Mouse (Mus musculus) heart, adult 2 months (tissue): ENCODE results near the gene 1700013G24Rik. TPM values are rescaled to one million over a fixed set of nuclear protein-coding genes. Genes with fewer than 3 reads are reported as not detected.

Experiments
- DNase-seq, 2 experiments: peaks; one replicate each; pipeline ENCODE4 v3.0.0; 2021
- H3K27ac ChIP-seq: fragments of 200-600 bp; 2 replicates; pipeline ENCODE4 v1.8.1; 2022
- H3K27me3 ChIP-seq: fragments of 200-500 bp; 2 replicates; pipeline ENCODE4 v1.6.1; 2012; ENCODE audit warnings: mild to moderate bottlenecking, low read length, inconsistent platforms, mixed read lengths; ENCODE audit not compliant: control insufficient read depth, insufficient read depth
- H3K36me3 ChIP-seq: fragments of 200-500 bp; 2 replicates; pipeline ENCODE4 v1.6.1; 2012; ENCODE audit warnings: low read length, inconsistent platforms; ENCODE audit not compliant: control insufficient read depth, insufficient read depth
- H3K4me1 ChIP-seq: fragments of 200-500 bp; 2 replicates; pipeline ENCODE4 v1.6.1; 2011; ENCODE audit warnings: low read length; ENCODE audit not compliant: control insufficient read depth, insufficient read depth
- H3K4me3 ChIP-seq: fragments of 200-600 bp; 2 replicates; pipeline ENCODE4 v1.8.1; 2022
- H3K79me2 ChIP-seq: fragments of 200-500 bp; replicated peaks from 2 replicates; pipeline ENCODE4 v1.6.1; 2012; ENCODE audit warnings: mild to moderate bottlenecking, inconsistent platforms, low read length, moderate library complexity, mixed read lengths; ENCODE audit not compliant: control insufficient read depth, insufficient read depth
- H3K9ac ChIP-seq: fragments of 200-500 bp; 2 replicates; pipeline ENCODE4 v1.6.1; 2012; ENCODE audit warnings: low read depth, mild to moderate bottlenecking, control low read depth, inconsistent platforms, low read length, mixed read lengths
- CTCF ChIP-seq: fragments of 200-600 bp; IDR thresholded peaks from 2 replicates; pipeline ENCODE4 v1.8.1; 2022; ENCODE audit warnings: antibody characterized with exemption, mild to moderate bottlenecking, moderate library complexity
- EP300 ChIP-seq: fragments of 200-500 bp; IDR thresholded peaks from 2 replicates; pipeline ENCODE4 v1.6.1; 2011; ENCODE audit warnings: low read depth, low read length, control low read depth; ENCODE audit not compliant: insufficient read depth
- POLR2A ChIP-seq: fragments of 200-500 bp; IDR thresholded peaks from 2 replicates; pipeline ENCODE4 v1.6.1; 2011; ENCODE audit warnings: mild to moderate bottlenecking, low read depth, low read length, control low read depth; ENCODE audit not compliant: insufficient read depth
- WGBS: fragments of 180-500 bp; shearing (Covaris S2); methylation state at CpG from one replicate; pipeline ENCODE4 v1.1.7; 2018; 5-methylcytosine and 5-hydroxymethylcytosine counted together
- intact Hi-C: fragments of 180-260 bp; cut with DNase I; formaldehyde crosslinking; loops from one replicate; pipeline ENCODE4 v1.15.1; 2025
- polyA plus RNA-seq: library from polyadenylated mRNA; depleted of rRNA; stranded (reverse); fragments of >200 nt; gene quantifications from 2 replicates; pipeline ENCODE4 v1.2.3, GENCODE M21; 2012; rRNA removed
- total RNA-seq, 2 experiments: library from RNA; stranded (reverse); gene quantifications; 2 replicates each; pipeline ENCODE4 v1.2.3; 2021

Gene 1700013G24Rik
- total and polyA plus RNA-seq, 3 experiments, result 0.57 TPM; not detected in 2

- H3K27me3 ChIP-seq, result no peaks in the 10 kb centered on the region
- 39% methylated on average over 9 of the region's 9 CpGs for WGBS
- peaks cover 8% of the 10 kb centered on the region for H3K79me2 ChIP-seq
- peaks cover 12% of the 10 kb centered on the region for H3K36me3 ChIP-seq
- DNase-seq, result no peak
- peak overlapping the region; percentile 8; the same call in 1 of the 2 replicates for H3K4me3 ChIP-seq
- peaks cover 72% of the 10 kb centered on the region for H3K4me1 ChIP-seq
- intact Hi-C loops, result loop anchor here (1.0 kb wide), 2 partner anchors 21 to 34 kb away; no protein-coding TSS in a partner anchor
- peak overlapping the region; percentile 84 for H3K27ac ChIP-seq
- 0 out of 2 replicates have a peak, but pooled peaks have one; percentile 38 for TF ChIP-seq EP300
- no peak for TF ChIP-seq POLR2A
- no peak for TF ChIP-seq CTCF
- peak overlapping the region; percentile 37; the same call in 1 of the 2 replicates for H3K9ac ChIP-seq
Measured at GRCm38 (mm10) chr4:137498882-137499583, 45.9 kb downstream of the 1700013G24Rik start.

- Histone ChIP-seq H3K27ac (peak overlapping the region; percentile 69), H3K4me3 (no peak overlapping the region), H3K36me3 (peaks cover 8% of the 10 kb centered on the region), H3K9ac (peak overlapping the region; percentile 9; the same call in 1 of the 2 replicates), H3K79me2 (peaks cover 6% of the 10 kb centered on the region), H3K4me1 (peaks cover 64% of the 10 kb centered on the region), H3K27me3 (no peaks in the 10 kb centered on the region)
- intact Hi-C loops, result loop anchor here (2.0 kb wide), 1 partner anchor 57 kb away; no protein-coding TSS in a partner anchor
- WGBS, result 36% methylated on average over 12 of the region's 12 CpGs
- no peak for TF ChIP-seq CTCF
- TF ChIP-seq POLR2A, result no peak
- TF ChIP-seq EP300, result peak; percentile 28; the same call in 1 of the 2 replicates
- DNase-seq, result peak in 1 of 2 experiments; percentile 47
Measured at GRCm38 (mm10) chr4:137500149-137500548, 47.1 kb downstream of the 1700013G24Rik start.

GRCm38 (mm10) chr4:137500953-137501352, 47.9 kb downstream of the 1700013G24Rik start:
- H3K4me1 ChIP-seq, result peaks cover 62% of the 10 kb centered on the region
- H3K27me3 ChIP-seq, result no peaks in the 10 kb centered on the region
- peaks cover 6% of the 10 kb centered on the region for H3K79me2 ChIP-seq
- no peak for TF ChIP-seq CTCF
- no peak for TF ChIP-seq EP300
- TF ChIP-seq POLR2A, result no peak
- H3K27ac ChIP-seq, result peak overlapping the region; percentile 69
- H3K36me3 ChIP-seq, result peaks cover 8% of the 10 kb centered on the region
- no peak overlapping the region for H3K4me3 ChIP-seq
- WGBS, result 42% methylated on average over 5 of the region's 5 CpGs
- intact Hi-C loops, result loop anchor here (2.0 kb wide), 1 partner anchor 58 kb away; no protein-coding TSS in a partner anchor
- DNase-seq, result peak in 1 of 2 experiments; percentile 51
- peak overlapping the region; percentile 1; the same call in 1 of the 2 replicates for H3K9ac ChIP-seq

GRCm38 (mm10) chr4:137502183-137502582, 49.1 kb downstream of the 1700013G24Rik start:
- peaks cover 6% of the 10 kb centered on the region for H3K79me2 ChIP-seq
- intact Hi-C loops, result loop anchor here (2.0 kb wide), 1 partner anchor 23 kb away; no protein-coding TSS in a partner anchor
- 72% methylated on average over 10 of the region's 10 CpGs for WGBS
- no peak overlapping the region for H3K9ac ChIP-seq
- no peak overlapping the region for H3K4me3 ChIP-seq
- peak overlapping the region; percentile 33 for H3K27ac ChIP-seq
- peaks cover 8% of the 10 kb centered on the region for H3K36me3 ChIP-seq
- no peaks in the 10 kb centered on the region for H3K27me3 ChIP-seq
- TF ChIP-seq CTCF, result no peak
- TF ChIP-seq POLR2A, result no peak
- no peak for TF ChIP-seq EP300
- no peak for DNase-seq
- peaks cover 52% of the 10 kb centered on the region for H3K4me1 ChIP-seq

GRCm38 (mm10) chr4:137502801-137503200, 49.7 kb downstream of the 1700013G24Rik start:
- 31% methylated on average over 7 of the region's 7 CpGs for WGBS
- H3K9ac ChIP-seq, result peak overlapping the region; percentile 33; the same call in 1 of the 2 replicates
- intact Hi-C loops, result loop anchor here (2.0 kb wide), 1 partner anchor 22 kb away; no protein-coding TSS in a partner anchor

GRCm38 (mm10) chr4:137503509-137503971, 50.5 kb downstream of the 1700013G24Rik start:
- Histone ChIP-seq H3K4me3 (no peak overlapping the region), H3K4me1 (peaks cover 42% of the 10 kb centered on the region), H3K27ac (peak overlapping the region; percentile 43), H3K27me3 (no peaks in the 10 kb centered on the region), H3K79me2 (peaks cover 6% of the 10 kb centered on the region), H3K36me3 (peaks cover 8% of the 10 kb centered on the region), H3K9ac (peak overlapping the region; percentile 33)
- 32% methylated on average over 6 of the region's 6 CpGs for WGBS
- DNase-seq, result no peak
- intact Hi-C loops, result loop anchor here (2.0 kb wide), 1 partner anchor 21 kb away; no protein-coding TSS in a partner anchor
- TF ChIP-seq EP300, result no peak
- TF ChIP-seq POLR2A, result no peak
- no peak for TF ChIP-seq CTCF

More at GRCm38 (mm10) chr4:137502801-137503200, 49.7 kb downstream of the 1700013G24Rik start:
- H3K36me3 ChIP-seq, result peaks cover 8% of the 10 kb centered on the region
- TF ChIP-seq EP300 (no peak), CTCF (no peak), POLR2A (no peak)
- H3K27me3 ChIP-seq, result no peaks in the 10 kb centered on the region
- peaks cover 6% of the 10 kb centered on the region for H3K79me2 ChIP-seq
- DNase-seq, result peak in 1 of 2 experiments; percentile 45
- peaks cover 48% of the 10 kb centered on the region for H3K4me1 ChIP-seq
- H3K4me3 ChIP-seq, result no peak overlapping the region
- H3K27ac ChIP-seq, result peak overlapping the region; percentile 43

Other genes with a start within 250 kb of the 1700013G24Rik start
- gene Wnt4, start 175.8 kb upstream of the 1700013G24Rik start, total RNA-seq, result under 1 TPM; 0.23 to 0.25 TPM
- 0.26 and 0.47 TPM in 2 replicates for gene Wnt4, start 175.8 kb upstream of the 1700013G24Rik start, polyA plus RNA-seq
- 100 to 1,000 TPM; 136 to 137 TPM for gene Cdc42, start 95.6 kb upstream of the 1700013G24Rik start, total RNA-seq
- gene Cdc42, start 95.6 kb upstream of the 1700013G24Rik start, polyA plus RNA-seq, result 68.4 and 141 TPM in 2 replicates
- not detected for gene Cela3a, start 43.5 kb upstream of the 1700013G24Rik start, total RNA-seq
- gene Cela3a, start 43.5 kb upstream of the 1700013G24Rik start, polyA plus RNA-seq, result not detected in 2 replicates
- gene Cela3b, start 22.7 kb upstream of the 1700013G24Rik start, total RNA-seq, result not detected
- 0.32 TPM in 1 of 2 replicates, not detected in the other for gene Cela3b, start 22.7 kb upstream of the 1700013G24Rik start, polyA plus RNA-seq
- 100 to 1,000 TPM; 174 to 190 TPM for gene Hspg2, start 15.5 kb downstream of the 1700013G24Rik start, total RNA-seq
- gene Hspg2, start 15.5 kb downstream of the 1700013G24Rik start, polyA plus RNA-seq, result 86.7 and 114 TPM in 2 replicates
- not detected for gene Ldlrad2, start 121.3 kb downstream of the 1700013G24Rik start, total RNA-seq
- gene Ldlrad2, start 121.3 kb downstream of the 1700013G24Rik start, polyA plus RNA-seq, result not detected in 2 replicates
- gene Usp48, start 140.5 kb downstream of the 1700013G24Rik start, total RNA-seq, result 10 to 100 TPM; 30.0 to 37.6 TPM
- gene Usp48, start 140.5 kb downstream of the 1700013G24Rik start, polyA plus RNA-seq, result 29.7 and 49.1 TPM in 2 replicates
- gene Rap1gap, start 211.4 kb downstream of the 1700013G24Rik start, total RNA-seq, result 10 to 100 TPM; 14.7 to 15.6 TPM
- gene Rap1gap, start 211.4 kb downstream of the 1700013G24Rik start, polyA plus RNA-seq, result 33.6 and 35.9 TPM in 2 replicates